Mouse (Mus musculus) E14TG2a.4 (cell line): Measurements from ENCODE around the gene Zfp978.
"Not testable (repeated sequence)": the region's sequence is repeated elsewhere in the genome, so short reads cannot be mapped to it uniquely, and the experiment has no call there.

Source experiments
- CTCF ChIP-seq: conservative IDR thresholded peaks from 2 replicates; pipeline ENCODE4 v1.5.1; 2014; ENCODE audit warnings: low read length
- NANOG ChIP-seq: IDR thresholded peaks from 2 replicates; pipeline ENCODE4 v1.6.1; 2014; ENCODE audit warnings: borderline replicate concordance, low read length, mixed read lengths
- POU5F1 ChIP-seq: IDR thresholded peaks from 2 replicates; pipeline ENCODE4 v1.6.1; 2014; ENCODE audit warnings: low read length, borderline replicate concordance

DNA sequence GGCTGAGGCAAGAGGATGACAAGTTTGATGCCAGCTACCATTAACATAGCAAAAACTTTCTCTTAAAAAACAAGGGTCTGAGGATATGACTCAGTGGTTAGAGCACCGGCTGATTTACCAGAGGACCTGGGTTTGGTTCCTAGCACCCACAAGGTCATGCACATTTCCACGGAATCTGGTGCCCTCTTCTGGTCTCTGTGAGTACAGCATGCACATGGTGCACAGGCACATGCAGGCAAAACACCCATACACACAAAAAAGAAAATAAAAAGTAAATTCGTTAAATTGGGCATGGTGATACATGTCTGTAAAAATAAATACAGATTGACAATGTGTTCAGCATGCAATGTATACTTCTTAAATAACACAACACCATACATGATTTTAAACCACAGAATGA lies 20.9 kb upstream of the Zfp978 start:
- TF ChIP-seq CTCF, result peak; percentile 63
- TF ChIP-seq POU5F1, NANOG: not testable (repeated sequence)
